Mouse (Mus musculus) G1E (cell line): ENCODE data around the gene Dnmt3b. TPM values are rescaled to one million over a fixed set of nuclear protein-coding genes. Genes with fewer than 3 reads are reported as not detected.
"Not testable (repeated sequence)": the region's sequence is repeated elsewhere in the genome, so short reads cannot be mapped to it uniquely, and the experiment has no call there.

Experiments
- ATAC-seq: 2 replicates; pipeline ENCODE4 v1.8.0; 2016; ENCODE audit warnings: mild to moderate bottlenecking; ENCODE audit not compliant: insufficient number of reproducible peaks, poor library complexity, low FRiP score, severe bottlenecking; ENCODE audit errors: extremely low read depth
- DNase-seq: peaks from one replicate; pipeline ENCODE4 v3.0.0; 2012; ENCODE audit warnings: low spot score
- H3K27me3 ChIP-seq: 2 replicates; pipeline ENCODE4 v1.6.1; 2012; ENCODE audit warnings: mild to moderate bottlenecking, low read length, inconsistent platforms; ENCODE audit not compliant: insufficient read depth
- H3K36me3 ChIP-seq: replicated peaks from 2 replicates; pipeline ENCODE3; 2012; ENCODE audit warnings: mild to moderate bottlenecking, inconsistent platforms
- H3K4me1 ChIP-seq: 2 replicates; pipeline ENCODE4 v1.6.1; 2012; ENCODE audit warnings: low read depth, low read length, inconsistent platforms, mixed read lengths; ENCODE audit not compliant: insufficient read depth
- H3K4me3 ChIP-seq: 2 replicates; pipeline ENCODE4 v1.5.1; 2012; ENCODE audit warnings: low read depth, mild to moderate bottlenecking, inconsistent platforms, low read length, moderate library complexity, mixed read lengths
- H3K9me3 ChIP-seq: replicated peaks from 2 replicates; pipeline ENCODE4 v1.6.1; 2012; ENCODE audit warnings: inconsistent platforms
- CTCF ChIP-seq: IDR thresholded peaks from 2 replicates; pipeline ENCODE4 v1.5.1; 2012; ENCODE audit warnings: low read depth, low read length, inconsistent platforms, mixed read lengths
- GATA1 ChIP-seq: IDR thresholded peaks from 2 replicates; pipeline ENCODE4 v1.6.1; 2012; ENCODE audit warnings: borderline replicate concordance, low read length, inconsistent platforms, mixed read lengths
- GATA2 ChIP-seq: IDR thresholded peaks from 2 replicates; pipeline ENCODE4 v1.6.1; 2012; ENCODE audit warnings: low read depth, low read length, inconsistent platforms, borderline replicate concordance
- POLR2AphosphoS5 ChIP-seq: IDR thresholded peaks from 2 replicates; pipeline ENCODE4 v1.6.1; 2012; ENCODE audit warnings: low read depth, low read length, inconsistent platforms; ENCODE audit not compliant: insufficient replicate concordance
- TAL1 ChIP-seq: conservative IDR thresholded peaks from 2 replicates; pipeline ENCODE4 v1.6.1; 2012; ENCODE audit warnings: low read depth, low read length, inconsistent platforms, mixed read lengths
- polyA plus RNA-seq: library from polyadenylated mRNA; stranded (reverse); fragments of >175 nt; gene quantifications from 2 replicates; pipeline ENCODE4 v1.2.3, GENCODE M21; 2012
- total RNA-seq, 2 experiments: library from RNA; stranded (forward) in 1 of 2; stranded (reverse) in 1 of 2; fragments of 200-1000 nt in 1 of 2; fragments of >200 nt in 1 of 2; fragmentation: Nextera tagmentation in 1 of 2; gene quantifications; 2 replicates each; pipeline ENCODE4 v1.2.3; 2014 to 2017

The Dnmt3b gene
- total and polyA plus RNA-seq, 3 experiments = 11.2 to 32.5 (median 17.5) TPM

- no peak for ATAC-seq
- Histone ChIP-seq H3K4me1 (no peaks in the 10 kb centered on the region), H3K9me3 (no peaks in the 10 kb centered on the region), H3K4me3 (no peak overlapping the region), H3K27me3 (no peaks in the 10 kb centered on the region), H3K36me3 (peaks cover 81% of the 10 kb centered on the region)
- no peak for TF ChIP-seq TAL1
- TF ChIP-seq GATA1 = no peak
- TF ChIP-seq CTCF = no peak
- no peak for TF ChIP-seq GATA2
- TF ChIP-seq POLR2AphosphoS5 = no peak
- no peak for DNase-seq
These were observed 28.3 kb downstream of the Dnmt3b start for GRCm38 (mm10) chr2:153677550-153677949.

- no peak for DNase-seq
- H3K4me1 ChIP-seq = no peaks in the 10 kb centered on the region
- H3K9me3 ChIP-seq = no peaks in the 10 kb centered on the region
- TF ChIP-seq TAL1 (no peak), POLR2AphosphoS5 (no peak), GATA2 (no peak), CTCF (no peak), GATA1 (no peak)
- H3K27me3 ChIP-seq = no peaks in the 10 kb centered on the region
- peaks cover 76% of the 10 kb centered on the region for H3K36me3 ChIP-seq
- no peak overlapping the region for H3K4me3 ChIP-seq
- ATAC-seq = no peak
These were observed 30.7 kb downstream of the Dnmt3b start for GRCm38 (mm10) chr2:153679959-153680358.

DNA sequence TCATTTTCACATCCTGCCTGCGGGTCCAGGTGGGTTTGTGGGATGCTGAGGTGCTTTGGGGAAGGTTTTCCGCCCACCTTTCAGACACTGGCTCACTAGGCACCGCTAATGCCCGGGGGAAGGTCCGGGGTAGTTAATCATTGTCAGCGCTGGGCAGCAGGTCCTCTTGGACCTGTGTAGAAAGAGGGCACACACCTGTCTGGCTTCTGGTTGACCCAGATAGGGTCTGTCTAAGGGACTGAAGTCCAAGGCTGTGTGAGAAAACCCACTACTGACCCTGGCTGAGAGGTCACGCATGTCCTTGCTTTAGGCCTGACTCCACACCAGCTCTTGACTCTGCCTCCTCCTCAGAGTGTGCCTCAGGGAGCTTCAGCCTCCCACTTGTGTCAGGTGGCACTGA is 44.2 kb downstream of the Dnmt3b start:
- H3K27me3 ChIP-seq = peaks cover 14% of the 10 kb centered on the region
- not testable (repeated sequence) for ATAC-seq, H3K4me1 ChIP-seq, H3K9me3 ChIP-seq, H3K36me3 ChIP-seq, H3K4me3 ChIP-seq, DNase-seq

- H3K27me3 ChIP-seq = peaks cover 14% of the 10 kb centered on the region
- ATAC-seq = peak; percentile 34; the same call in 1 of the 2 replicates
These were observed 45.3 kb downstream of the Dnmt3b start for GRCm38 (mm10) chr2:153694462-153695085.

DNA sequence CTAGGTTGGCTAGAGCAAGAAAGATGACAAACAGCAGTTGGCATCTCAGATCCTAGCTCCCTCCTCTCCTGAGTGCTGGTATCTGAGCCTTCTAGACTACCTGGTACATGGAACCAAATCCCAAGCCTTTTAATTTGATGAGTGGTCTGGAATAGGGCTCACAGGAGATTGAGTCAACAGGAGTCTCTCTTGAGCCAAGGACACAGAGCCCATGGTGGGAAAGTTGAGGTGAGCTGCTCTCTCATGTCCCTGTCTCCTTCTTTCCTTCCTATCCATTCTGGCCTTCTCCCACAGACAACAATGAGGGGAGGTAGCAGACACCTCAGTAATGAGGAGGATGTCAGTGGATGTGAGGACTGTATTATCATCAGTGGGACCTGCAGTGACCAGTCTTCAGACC is 47.1 kb downstream of the Dnmt3b start, which contains the start of gene Dnmt3c:
Gene Dnmt3c, plus strand, starts transcription at position 301 of the 400 bp plus-strand sequence.
- no peaks in the 10 kb centered on the region for H3K36me3 ChIP-seq
- ATAC-seq (no peak), DNase-seq (no peak)
- H3K4me3 ChIP-seq = no peak within 1 kb of the TSS
- no peaks in the 10 kb centered on the region for H3K9me3 ChIP-seq
- peaks cover 16% of the 10 kb centered on the region for H3K27me3 ChIP-seq
- no peaks in the 10 kb centered on the region for H3K4me1 ChIP-seq
- TF ChIP-seq TAL1 (no peak), POLR2AphosphoS5 (no peak), GATA1 (no peak), GATA2 (no peak), CTCF (no peak)

More at GRCm38 (mm10) chr2:153694462-153695085, 45.3 kb downstream of the Dnmt3b start:
- H3K9me3 ChIP-seq = no peaks in the 10 kb centered on the region
- peak; percentile 43 for DNase-seq
- peak; percentile 81 for TF ChIP-seq CTCF
- TF ChIP-seq GATA2 = no peak
- no peak for TF ChIP-seq POLR2AphosphoS5
- no peaks in the 10 kb centered on the region for H3K36me3 ChIP-seq
- H3K4me3 ChIP-seq = no peak overlapping the region
- H3K4me1 ChIP-seq = no peaks in the 10 kb centered on the region

- DNase-seq (no peak), ATAC-seq (no peak)
- Histone ChIP-seq H3K27me3 (peaks cover 23% of the 10 kb centered on the region), H3K4me3 (no peak overlapping the region), H3K9me3 (no peaks in the 10 kb centered on the region), H3K36me3 (no peaks in the 10 kb centered on the region), H3K4me1 (no peaks in the 10 kb centered on the region)
- TF ChIP-seq GATA2 (no peak), GATA1 (no peak), POLR2AphosphoS5 (no peak)
These were observed 54.1 kb downstream of the Dnmt3b start for GRCm38 (mm10) chr2:153703389-153703788.

- DNase-seq (peak; percentile 50), ATAC-seq (peak; percentile 22; the same call in 1 of the 2 replicates)
- H3K36me3 ChIP-seq = no peaks in the 10 kb centered on the region
- H3K27me3 ChIP-seq = peaks cover 21% of the 10 kb centered on the region
- H3K9me3 ChIP-seq = no peaks in the 10 kb centered on the region
- peaks cover 2% of the 10 kb centered on the region; the same call in 1 of the 2 replicates for H3K4me1 ChIP-seq
- TF ChIP-seq CTCF (peak; percentile 38; the same call in 1 of the 2 replicates), TAL1 (no peak), GATA2 (no peak), GATA1 (no peak), POLR2AphosphoS5 (no peak)
- H3K4me3 ChIP-seq = no peak overlapping the region
These were observed 61.6 kb downstream of the Dnmt3b start for GRCm38 (mm10) chr2:153710701-153711330.
